Mouse (Mus musculus) gastrocnemius, postnatal 4 days (tissue): Measurements from ENCODE around the gene P2ry6. TPM values are rescaled to one million over a fixed set of nuclear protein-coding genes. Genes with fewer than 3 reads are reported as not detected.

Source experiments
- DNase-seq, 2 experiments: peaks; one replicate each; pipeline ENCODE4 v3.0.0; 2021 to 2022; ENCODE audit warnings: low spot score in 2 of 2, mixed read lengths in 2 of 2
- total RNA-seq, 2 experiments: library from RNA; stranded (reverse); gene quantifications; 2 replicates each; pipeline ENCODE4 v1.2.3; 2021

The P2ry6 gene
- total RNA-seq, 2 experiments from 2014 or later = 5.8 to 7.4 TPM

- DNase-seq = no peak
Observed at GRCm38 (mm10) chr7:100990636-100991311, 16.3 kb upstream of the P2ry6 start.

GRCm38 (mm10) chr7:100988092-100988491 lies 13.6 kb upstream of the P2ry6 start:
- peak; percentile 48 to 71 for DNase-seq

GRCm38 (mm10) chr7:100984452-100985395 lies 10.3 kb upstream of the P2ry6 start:
- DNase-seq = no peak

GRCm38 (mm10) chr7:100979175-100979574 lies 4.7 kb upstream of the P2ry6 start:
- peak; percentile 58 to 81 for DNase-seq

GRCm38 (mm10) chr7:100978171-100978570 lies 3.7 kb upstream of the P2ry6 start:
- no peak for DNase-seq

- no peak for DNase-seq
Observed at GRCm38 (mm10) chr7:100972875-100973274, 1.6 kb downstream of the P2ry6 start.

GRCm38 (mm10) chr7:100968874-100969659 lies 5.4 kb downstream of the P2ry6 start:
- no peak for DNase-seq

GRCm38 (mm10) chr7:100968376-100968775 lies 6.1 kb downstream of the P2ry6 start:
- DNase-seq = no peak

- no peak for DNase-seq
Observed at GRCm38 (mm10) chr7:100967850-100968249, 6.6 kb downstream of the P2ry6 start.

GRCm38 (mm10) chr7:100966014-100966413 lies 8.4 kb downstream of the P2ry6 start:
- DNase-seq = no peak

- no peak for DNase-seq
Observed at GRCm38 (mm10) chr7:100965079-100965478, 9.4 kb downstream of the P2ry6 start.

GRCm38 (mm10) chr7:100964242-100964641 lies 10.2 kb downstream of the P2ry6 start:
- DNase-seq = no peak

- no peak for DNase-seq
Observed at GRCm38 (mm10) chr7:100963381-100963780, 11.1 kb downstream of the P2ry6 start.

- no peak for DNase-seq
Observed at GRCm38 (mm10) chr7:100961146-100961545, 13.3 kb downstream of the P2ry6 start.

- DNase-seq = no peak
Observed at GRCm38 (mm10) chr7:100960462-100960861, 14.0 kb downstream of the P2ry6 start.

- no peak for DNase-seq
Observed at GRCm38 (mm10) chr7:100958426-100958825, 16.0 kb downstream of the P2ry6 start.

- no peak for DNase-seq
Observed at GRCm38 (mm10) chr7:100952686-100953085, 21.8 kb downstream of the P2ry6 start.

- DNase-seq = no peak
Observed at GRCm38 (mm10) chr7:100951903-100952302, 22.5 kb downstream of the P2ry6 start.

GRCm38 (mm10) chr7:100950481-100951010 lies 23.9 kb downstream of the P2ry6 start:
- no peak for DNase-seq

GRCm38 (mm10) chr7:100950031-100950430 lies 24.4 kb downstream of the P2ry6 start:
- no peak for DNase-seq

GRCm38 (mm10) chr7:100944738-100945137 lies 29.7 kb downstream of the P2ry6 start:
- DNase-seq = no peak
